8 mouse cellular contexts compared by ENCODE assay signal in the genomic region with DNA sequence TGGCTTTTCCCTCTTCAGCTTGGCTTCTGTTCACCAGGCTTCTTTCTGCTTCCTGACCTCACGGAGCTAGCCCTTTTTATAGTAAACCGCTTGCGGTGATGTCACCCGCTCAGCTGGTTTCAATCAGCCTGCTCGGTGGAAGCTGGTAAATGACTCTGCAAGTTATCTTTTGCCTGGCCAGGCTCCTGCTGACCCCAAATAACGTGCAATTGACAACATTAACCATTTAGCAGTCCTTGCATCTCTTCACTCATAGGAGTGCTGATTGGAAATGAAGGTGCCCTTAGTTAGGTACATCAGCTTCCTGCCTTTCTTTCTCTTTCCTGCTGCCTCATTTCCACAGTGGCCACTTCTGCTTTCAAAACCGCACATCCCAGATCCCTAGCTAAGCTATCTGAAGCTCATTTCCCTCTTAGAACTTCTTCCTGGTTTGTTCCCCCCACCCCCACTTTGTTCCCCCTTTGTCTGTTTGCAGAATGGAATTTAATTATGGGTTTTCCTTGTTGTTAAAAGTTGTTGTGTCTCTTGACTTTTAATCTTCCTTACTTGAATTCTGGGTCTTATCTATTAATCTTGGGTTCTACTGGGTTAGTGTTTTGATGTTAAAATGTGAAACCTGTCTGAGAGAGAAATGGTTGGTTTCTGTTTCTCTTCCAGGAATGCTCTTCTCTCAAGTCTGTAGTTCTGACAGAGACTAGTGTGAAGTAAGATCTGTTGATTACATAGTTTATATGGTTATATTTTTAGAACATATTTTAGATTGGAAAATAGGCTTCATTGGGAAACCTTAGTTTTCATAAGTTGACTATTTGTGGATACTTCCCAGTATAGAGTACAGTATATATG. TPM values are rescaled to one million over a fixed set of nuclear protein-coding genes. Genes with fewer than 3 reads are reported as not detected.
DNase-seq lines count a peak whose midpoint lies in the region; ATAC-seq and TF ChIP-seq lines count a peak whose summit lies in the region.

No protein-coding gene starts in this region.

- no peaks in the 10 kb centered on the region for H3K27me3 ChIP-seq in intestine, embryonic 14.5 days (replicated peaks; ENCODE audit: control insufficient read depth, insufficient read depth, low read length)
- no peaks in the 10 kb centered on the region for H3K27me3 ChIP-seq in liver, embryonic 14.5 days (ENCODE audit: control insufficient read depth, insufficient read depth, low read length)

- intact Hi-C loops in gastrocnemius, adult 2 months (cut with DNase I): loop anchor here (2.0 to 5.0 kb wide), 3 partner anchors 37 to 67 kb away; a partner anchor contains a TSS

- no peaks in the 10 kb centered on the region for H3K9me3 ChIP-seq in intestine, embryonic 14.5 days (ENCODE audit: control insufficient read depth, low read length)
- no peaks in the 10 kb centered on the region for H3K9me3 ChIP-seq in liver, embryonic 14.5 days (ENCODE audit: control insufficient read depth, low read length)

- no peaks in the 10 kb centered on the region for H3K36me3 ChIP-seq in intestine, embryonic 14.5 days (ENCODE audit: control insufficient read depth, insufficient read depth, low read length)
- H3K36me3 ChIP-seq in liver, embryonic 14.5 days (replicated peaks; ENCODE audit: control insufficient read depth, insufficient read depth, low read depth): no peaks in the 10 kb centered on the region

- no peak for TF ChIP-seq EP300 in liver, embryonic 14.5 days (IDR thresholded peaks at IDR 0.05; ENCODE audit: low read depth)

- H3K27ac ChIP-seq in gastrocnemius, adult 2 months: peak overlapping the region; percentile 88
- no peak overlapping the region for H3K27ac ChIP-seq in intestine, embryonic 14.5 days (ENCODE audit: low read depth)
- no peak overlapping the region for H3K27ac ChIP-seq in liver, embryonic 14.5 days

- DNase-seq in left cerebral cortex, adult 18-20 months (ENCODE audit: low spot score in 2 of 2): peak; percentile 34 to 44
- DNase-seq in left cerebral cortex, adult 11 months (ENCODE audit: low spot score): no peak
- DNase-seq in brain, adult 2 months (ENCODE audit: low read depth, low spot score): peak; percentile 96
- DNase-seq in gastrocnemius, adult 2 months: peak; percentile 90
- peak; percentile 58 for DNase-seq in intestine, embryonic 14.5 days (ENCODE audit: low spot score)
- no peak for DNase-seq in liver, embryonic 14.5 days (ENCODE audit: low read depth in 3 of 3, low spot score in 3 of 3)
- DNase-seq in ovary, adult 18-20 months (ENCODE audit: low spot score): peak; percentile 35
- DNase-seq in thymus, postnatal 36 days: no peak

- ATAC-seq in intestine, embryonic 14.5 days (replicated peaks; ENCODE audit: low FRiP score, low TSS enrichment, low read depth): no peak
- no peak for ATAC-seq in liver, embryonic 14.5 days (ENCODE audit: insufficient read depth)

- peak overlapping the region; percentile 61 for H3K4me3 ChIP-seq in gastrocnemius, adult 2 months
- H3K4me3 ChIP-seq in intestine, embryonic 14.5 days (ENCODE audit: low read depth, low read length): no peak overlapping the region
- no peak overlapping the region for H3K4me3 ChIP-seq in liver, embryonic 14.5 days (ENCODE audit: insufficient read depth in 1 of 2, low read depth in 2 of 2, low read length in 2 of 2)

- no peak overlapping the region for H3K9ac ChIP-seq in intestine, embryonic 14.5 days (ENCODE audit: low read length)
- no peak overlapping the region for H3K9ac ChIP-seq in liver, embryonic 14.5 days (replicated peaks)

- no peak for TF ChIP-seq CTCF in gastrocnemius, adult 2 months (IDR thresholded peaks at IDR 0.05)
- TF ChIP-seq CTCF in liver, embryonic 14.5 days (IDR thresholded peaks at IDR 0.05; ENCODE audit: low read depth): no peak

- 20% methylated on average over 7 of the region's 7 CpGs for WGBS in intestine, embryonic 14.5 days
- WGBS in liver, embryonic 14.5 days (ENCODE audit: insufficient replicate concordance): 11% methylated on average over 7 of the region's 7 CpGs

- no peak overlapping the region for H3K4me2 ChIP-seq in intestine, embryonic 14.5 days (ENCODE audit: low read length)
- H3K4me2 ChIP-seq in liver, embryonic 14.5 days (ENCODE audit: low read depth): peak overlapping the region; percentile 31; the same call in 1 of the 2 replicates

- H3K4me1 ChIP-seq in intestine, embryonic 14.5 days (replicated peaks; ENCODE audit: control insufficient read depth, insufficient read depth, low read length): peaks cover 6% of the 10 kb centered on the region; the same call in 1 of the 2 replicates
- H3K4me1 ChIP-seq in liver, embryonic 14.5 days (replicated peaks; ENCODE audit: control insufficient read depth in 2 of 2, insufficient read depth in 2 of 2, low read length in 1 of 2): peaks cover 0 to 2% of the 10 kb centered on the region in 2 experiments; a peak in 1 of 4 replicates

RNA-seq across cellular contexts. Expression of a gene that starts 55.6 kb away (rescaled TPM):
- 100 to 1,000 TPM; 883 to 913 TPM for total RNA-seq in left cerebral cortex, adult 18-20 months (2021)
- total RNA-seq in gastrocnemius, adult 2 months (2021): 100 to 1,000 TPM; 152 to 154 TPM
- polyA plus RNA-seq in intestine, embryonic 14.5 days (2014; fragmentation: Nextera tagmentation; extraction: Ambion mirVana): 48.9 and 50.4 TPM in 2 replicates
- polyA plus RNA-seq in liver, embryonic 14.5 days (2012; rRNA removed): 2.8 and 3.9 TPM in 2 replicates
- polyA plus RNA-seq in liver, embryonic 14.5 days (2014; fragmentation: Nextera tagmentation; extraction: Ambion mirVana): 7.4 and 9.2 TPM in 2 replicates

Comparison
In these comparisons a context has a peak if more than half of its experiments do, and no peak if none do; other contexts are left out.
1. DNase-seq: peak in left cerebral cortex, adult 18-20 months (2 of 2), brain, adult 2 months (single experiment), gastrocnemius, adult 2 months (single experiment), intestine, embryonic 14.5 days (single experiment) and ovary, adult 18-20 months (single experiment); none in left cerebral cortex, adult 11 months (single experiment), liver, embryonic 14.5 days (0 of 3) and thymus, postnatal 36 days (0 of 2).
2. RNA of a gene that starts 55.6 kb away (total RNA-seq): 883 to 913 TPM in left cerebral cortex, adult 18-20 months; 152 to 154 TPM in gastrocnemius, adult 2 months; every median in the first group is over 4 times any median in the second.